Mouse (Mus musculus): Measurements from ENCODE around the gene 1700007K13Rik. TPM values are rescaled to one million over a fixed set of nuclear protein-coding genes. Genes with fewer than 3 reads are reported as not detected.

The 1700007K13Rik gene
- polyA plus RNA-seq, 1 experiment from 2014 or later = 0.63 TPM

GRCm38 (mm10) chr2:28440842-28441241, 25.3 kb downstream of the 1700007K13Rik start:
- DNase-seq (ENCODE audit: low spot score) (no peak), ATAC-seq (ENCODE audit: low FRiP score, low TSS enrichment) (no peak)
- Histone ChIP-seq H3K9me3 (ENCODE audit: control insufficient read depth, low read length) (no peaks in the 10 kb centered on the region), H3K27me3 (ENCODE audit: control insufficient read depth, insufficient read depth, low read length) (no peaks in the 10 kb centered on the region), H3K36me3 (ENCODE audit: control insufficient read depth, insufficient read depth, low read length) (no peaks in the 10 kb centered on the region), H3K9ac (ENCODE audit: low read length) (no peak overlapping the region), H3K4me3 (ENCODE audit: low read depth, low read length) (no peak overlapping the region), H3K4me2 (replicated peaks; ENCODE audit: low read depth) (no peak overlapping the region), H3K27ac (replicated peaks) (no peak overlapping the region), H3K4me1 (replicated peaks; ENCODE audit: control insufficient read depth, insufficient read depth) (no peaks in the 10 kb centered on the region)
- 56% methylated on average over 6 of the region's 6 CpGs for WGBS
- TF ChIP-seq CTCF (IDR thresholded peaks at IDR 0.05; ENCODE audit: low read depth) (no peak), EP300 (optimal IDR thresholded peaks at IDR 0.05) (no peak)

DNA sequence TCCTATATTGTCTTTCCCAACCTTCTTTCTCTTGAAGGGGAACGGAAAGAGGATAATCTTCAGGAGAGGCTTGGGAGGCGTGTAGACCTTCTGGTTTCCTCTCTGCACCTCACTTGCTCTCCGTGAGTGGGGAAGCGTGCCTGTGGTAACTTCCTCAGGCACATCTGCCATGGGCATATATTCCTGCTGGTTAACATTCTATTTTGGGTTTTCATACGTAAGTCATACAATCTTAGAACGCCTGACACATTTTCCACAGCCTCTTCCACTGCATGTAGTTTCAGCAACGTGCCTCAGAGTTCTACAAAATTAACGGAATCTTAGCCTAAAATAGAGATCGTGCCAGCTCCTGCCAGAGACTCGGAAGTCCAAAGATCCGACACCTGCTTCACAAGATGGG, 30.7 kb downstream of the 1700007K13Rik start:
- ATAC-seq (ENCODE audit: low FRiP score, low TSS enrichment) (no peak), DNase-seq (ENCODE audit: low spot score) (no peak)
- H3K4me3 ChIP-seq (ENCODE audit: low read depth, low read length) = no peak overlapping the region
- TF ChIP-seq CTCF (IDR thresholded peaks at IDR 0.05; ENCODE audit: low read depth) = no peak
- TF ChIP-seq EP300 (optimal IDR thresholded peaks at IDR 0.05) = no peak
- H3K36me3 ChIP-seq (ENCODE audit: control insufficient read depth, insufficient read depth, low read length) = no peaks in the 10 kb centered on the region
- H3K4me2 ChIP-seq (replicated peaks; ENCODE audit: low read depth) = no peak overlapping the region
- H3K27ac ChIP-seq (replicated peaks) = no peak overlapping the region
- no peak overlapping the region for H3K9ac ChIP-seq (ENCODE audit: low read length)
- H3K9me3 ChIP-seq (ENCODE audit: control insufficient read depth, low read length) = no peaks in the 10 kb centered on the region
- no peaks in the 10 kb centered on the region for H3K27me3 ChIP-seq (ENCODE audit: control insufficient read depth, insufficient read depth, low read length)
- 86% methylated on average over 11 of the region's 11 CpGs for WGBS
- H3K4me1 ChIP-seq (replicated peaks; ENCODE audit: control insufficient read depth, insufficient read depth) = no peaks in the 10 kb centered on the region

GRCm38 (mm10) chr2:28433512-28433911, 32.6 kb downstream of the 1700007K13Rik start:
- no peak overlapping the region for H3K4me3 ChIP-seq (ENCODE audit: low read depth, low read length)
- no peaks in the 10 kb centered on the region for H3K4me1 ChIP-seq (replicated peaks; ENCODE audit: control insufficient read depth, insufficient read depth)
- no peak overlapping the region for H3K4me2 ChIP-seq (replicated peaks; ENCODE audit: low read depth)
- TF ChIP-seq EP300 (optimal IDR thresholded peaks at IDR 0.05) = no peak
- H3K27ac ChIP-seq (replicated peaks) = no peak overlapping the region
- H3K36me3 ChIP-seq (ENCODE audit: control insufficient read depth, insufficient read depth, low read length) = no peaks in the 10 kb centered on the region
- ATAC-seq (ENCODE audit: low FRiP score, low TSS enrichment) (no peak), DNase-seq (ENCODE audit: low spot score) (no peak)
- no peaks in the 10 kb centered on the region for H3K27me3 ChIP-seq (ENCODE audit: control insufficient read depth, insufficient read depth, low read length)
- H3K9ac ChIP-seq (ENCODE audit: low read length) = no peak overlapping the region
- no peaks in the 10 kb centered on the region for H3K9me3 ChIP-seq (ENCODE audit: control insufficient read depth, low read length)
- WGBS = no CpG with 5 or more reads among the region's 2 CpGs

GRCm38 (mm10) chr2:28432811-28433210, 33.3 kb downstream of the 1700007K13Rik start:
- 0 out of 2 replicates have a peak, but pooled peaks have one; percentile 32 for ATAC-seq (ENCODE audit: low FRiP score, low TSS enrichment)
- peak; percentile 36 for DNase-seq (ENCODE audit: low spot score)
- no peaks in the 10 kb centered on the region for H3K27me3 ChIP-seq (ENCODE audit: control insufficient read depth, insufficient read depth, low read length)
- no peaks in the 10 kb centered on the region for H3K36me3 ChIP-seq (ENCODE audit: control insufficient read depth, insufficient read depth, low read length)
- WGBS = 5% methylated on average over 1 of the region's 1 CpGs
- no peak overlapping the region for H3K4me2 ChIP-seq (replicated peaks; ENCODE audit: low read depth)
- H3K9me3 ChIP-seq (ENCODE audit: control insufficient read depth, low read length) = no peaks in the 10 kb centered on the region
- H3K4me1 ChIP-seq (replicated peaks; ENCODE audit: control insufficient read depth, insufficient read depth) = no peaks in the 10 kb centered on the region
- no peak overlapping the region for H3K4me3 ChIP-seq (ENCODE audit: low read depth, low read length)
- H3K27ac ChIP-seq (replicated peaks) = no peak overlapping the region
- H3K9ac ChIP-seq (ENCODE audit: low read length) = no peak overlapping the region
- TF ChIP-seq EP300 (optimal IDR thresholded peaks at IDR 0.05) = no peak
- TF ChIP-seq CTCF (IDR thresholded peaks at IDR 0.05; ENCODE audit: low read depth) = no peak

GRCm38 (mm10) chr2:28430846-28431245, 35.3 kb downstream of the 1700007K13Rik start:
- no peaks in the 10 kb centered on the region for H3K27me3 ChIP-seq (ENCODE audit: control insufficient read depth, insufficient read depth, low read length)
- no peak overlapping the region for H3K4me2 ChIP-seq (replicated peaks; ENCODE audit: low read depth)
- H3K4me3 ChIP-seq (ENCODE audit: low read depth, low read length) = no peak overlapping the region
- no peaks in the 10 kb centered on the region for H3K36me3 ChIP-seq (ENCODE audit: control insufficient read depth, insufficient read depth, low read length)
- H3K27ac ChIP-seq (replicated peaks) = no peak overlapping the region
- DNase-seq (ENCODE audit: low spot score) (no peak), ATAC-seq (ENCODE audit: low FRiP score, low TSS enrichment) (no peak)
- 40% methylated on average over 6 of the region's 6 CpGs for WGBS
- H3K9ac ChIP-seq (ENCODE audit: low read length) = no peak overlapping the region
- H3K9me3 ChIP-seq (ENCODE audit: control insufficient read depth, low read length) = no peaks in the 10 kb centered on the region
- TF ChIP-seq CTCF (IDR thresholded peaks at IDR 0.05; ENCODE audit: low read depth) = no peak
- TF ChIP-seq EP300 (optimal IDR thresholded peaks at IDR 0.05) = no peak
- no peaks in the 10 kb centered on the region for H3K4me1 ChIP-seq (replicated peaks; ENCODE audit: control insufficient read depth, insufficient read depth)

DNA sequence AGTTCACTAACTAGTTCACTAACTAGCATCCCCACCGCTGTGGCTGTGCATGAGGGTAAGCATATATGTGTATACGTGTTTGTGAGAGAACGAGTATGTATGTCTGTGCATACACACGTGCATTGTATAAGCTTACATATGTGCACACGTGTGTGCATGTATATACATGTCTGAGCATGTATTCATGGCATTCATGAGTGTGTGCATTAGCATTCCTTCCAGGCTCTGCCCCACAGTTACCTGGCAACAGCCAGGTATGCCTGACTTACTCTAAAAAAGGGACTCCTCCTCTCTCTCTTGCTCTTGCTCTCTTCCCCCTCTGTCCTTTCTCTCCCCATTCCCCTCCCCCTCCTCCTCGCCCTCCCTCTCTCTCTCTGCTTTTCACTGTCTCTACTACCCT, 38.9 kb downstream of the 1700007K13Rik start:
- no peaks in the 10 kb centered on the region for H3K36me3 ChIP-seq (ENCODE audit: control insufficient read depth, insufficient read depth, low read length)
- DNase-seq (ENCODE audit: low spot score) (no peak), ATAC-seq (ENCODE audit: low FRiP score, low TSS enrichment) (no peak)
- no peaks in the 10 kb centered on the region for H3K27me3 ChIP-seq (ENCODE audit: control insufficient read depth, insufficient read depth, low read length)
- no peak overlapping the region for H3K9ac ChIP-seq (ENCODE audit: low read length)
- no peaks in the 10 kb centered on the region for H3K9me3 ChIP-seq (ENCODE audit: control insufficient read depth, low read length)
- H3K4me2 ChIP-seq (replicated peaks; ENCODE audit: low read depth) = no peak overlapping the region
- WGBS = 69% methylated on average over 6 of the region's 6 CpGs
- no peak overlapping the region for H3K4me3 ChIP-seq (ENCODE audit: low read depth, low read length)
- TF ChIP-seq EP300 (optimal IDR thresholded peaks at IDR 0.05) (no peak), CTCF (IDR thresholded peaks at IDR 0.05; ENCODE audit: low read depth) (no peak)
- no peak overlapping the region for H3K27ac ChIP-seq (replicated peaks)
- no peaks in the 10 kb centered on the region for H3K4me1 ChIP-seq (replicated peaks; ENCODE audit: control insufficient read depth, insufficient read depth)
